Mouse (Mus musculus) testis, adult 2 months (tissue): ENCODE data around the gene B4gat1. TPM values are rescaled to one million over a fixed set of nuclear protein-coding genes. Genes with fewer than 3 reads are reported as not detected.
A peak's percentile ranks its signal among the peaks of the same experiment; 100 is the strongest.

ENCODE experiments used
- H3K27ac ChIP-seq: fragments of 200-500 bp; 2 replicates; pipeline ENCODE4 v1.5.1; 2012; ENCODE audit warnings: low read depth, low read length; ENCODE audit not compliant: control insufficient read depth, insufficient read depth
- H3K27me3 ChIP-seq: fragments of 200-500 bp; 2 replicates; pipeline ENCODE4 v1.6.1; 2012; ENCODE audit warnings: mild to moderate bottlenecking, low read length, moderate library complexity; ENCODE audit not compliant: control insufficient read depth, insufficient read depth
- H3K36me3 ChIP-seq: fragments of 200-500 bp; 2 replicates; pipeline ENCODE4 v1.6.1; 2012; ENCODE audit warnings: mild to moderate bottlenecking, low read length; ENCODE audit not compliant: control insufficient read depth, insufficient read depth
- H3K4me1 ChIP-seq: fragments of 200-500 bp; 2 replicates; pipeline ENCODE4 v1.6.1; 2012; ENCODE audit warnings: low read length; ENCODE audit not compliant: control insufficient read depth, insufficient read depth
- H3K4me3 ChIP-seq: fragments of 200-500 bp; 2 replicates; pipeline ENCODE4 v1.5.1; 2012; ENCODE audit warnings: low read depth, mild to moderate bottlenecking, low read length, moderate library complexity, mixed read lengths; ENCODE audit not compliant: control insufficient read depth
- CTCF ChIP-seq: fragments of 200-500 bp; IDR thresholded peaks from 2 replicates; pipeline ENCODE4 v1.5.1; 2012; ENCODE audit warnings: low read depth, mild to moderate bottlenecking, inconsistent platforms, low read length, moderate library complexity; ENCODE audit not compliant: control insufficient read depth, insufficient read depth, insufficient replicate concordance
- POLR2A ChIP-seq: fragments of 200-500 bp; IDR thresholded peaks from 2 replicates; pipeline ENCODE4 v1.6.1; 2012; ENCODE audit warnings: low read depth, mild to moderate bottlenecking, inconsistent platforms, low read length, moderate library complexity; ENCODE audit not compliant: control insufficient read depth
- polyA plus RNA-seq: library from polyadenylated mRNA; depleted of rRNA; stranded (reverse); fragments of >200 nt; gene quantifications from 2 replicates; pipeline ENCODE4 v1.2.3, GENCODE M21; 2012

Gene B4gat1
- polyA plus RNA-seq, 1 experiment, result 3.7 TPM

DNA sequence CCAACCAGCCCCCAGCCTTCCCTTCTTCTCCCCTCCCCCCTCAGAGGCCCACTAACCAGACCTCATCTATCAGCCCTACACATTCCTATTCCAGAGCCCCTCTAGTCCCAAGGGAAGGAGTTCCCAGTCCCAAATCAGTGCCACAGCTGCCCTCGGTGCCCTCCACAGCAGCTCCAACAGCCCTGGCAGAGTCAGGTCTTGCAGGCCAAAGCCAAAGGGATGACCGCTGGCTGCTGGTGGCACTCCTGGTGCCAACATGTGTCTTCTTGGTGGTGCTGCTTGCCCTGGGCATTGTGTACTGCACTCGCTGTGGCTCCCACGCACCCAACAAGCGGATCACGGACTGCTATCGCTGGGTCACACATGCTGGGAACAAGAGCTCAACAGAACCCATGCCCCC lies 31.4 kb downstream of the B4gat1 start:
- peaks cover 35% of the 10 kb centered on the region for H3K4me1 ChIP-seq
- no peaks in the 10 kb centered on the region for H3K27me3 ChIP-seq
- H3K4me3 ChIP-seq, result peak overlapping the region; percentile 28
- H3K36me3 ChIP-seq, result no peaks in the 10 kb centered on the region
- TF ChIP-seq POLR2A (no peak), CTCF (no peak)
- no peak overlapping the region for H3K27ac ChIP-seq

- Histone ChIP-seq H3K4me1 (peaks cover 35% of the 10 kb centered on the region), H3K27ac (no peak overlapping the region), H3K4me3 (peak overlapping the region; percentile 83), H3K36me3 (no peaks in the 10 kb centered on the region), H3K27me3 (no peaks in the 10 kb centered on the region)
- no peak for TF ChIP-seq POLR2A
- no peak for TF ChIP-seq CTCF
These were observed 32.5 kb downstream of the B4gat1 start for GRCm38 (mm10) chr19:5071077-5071476.

DNA sequence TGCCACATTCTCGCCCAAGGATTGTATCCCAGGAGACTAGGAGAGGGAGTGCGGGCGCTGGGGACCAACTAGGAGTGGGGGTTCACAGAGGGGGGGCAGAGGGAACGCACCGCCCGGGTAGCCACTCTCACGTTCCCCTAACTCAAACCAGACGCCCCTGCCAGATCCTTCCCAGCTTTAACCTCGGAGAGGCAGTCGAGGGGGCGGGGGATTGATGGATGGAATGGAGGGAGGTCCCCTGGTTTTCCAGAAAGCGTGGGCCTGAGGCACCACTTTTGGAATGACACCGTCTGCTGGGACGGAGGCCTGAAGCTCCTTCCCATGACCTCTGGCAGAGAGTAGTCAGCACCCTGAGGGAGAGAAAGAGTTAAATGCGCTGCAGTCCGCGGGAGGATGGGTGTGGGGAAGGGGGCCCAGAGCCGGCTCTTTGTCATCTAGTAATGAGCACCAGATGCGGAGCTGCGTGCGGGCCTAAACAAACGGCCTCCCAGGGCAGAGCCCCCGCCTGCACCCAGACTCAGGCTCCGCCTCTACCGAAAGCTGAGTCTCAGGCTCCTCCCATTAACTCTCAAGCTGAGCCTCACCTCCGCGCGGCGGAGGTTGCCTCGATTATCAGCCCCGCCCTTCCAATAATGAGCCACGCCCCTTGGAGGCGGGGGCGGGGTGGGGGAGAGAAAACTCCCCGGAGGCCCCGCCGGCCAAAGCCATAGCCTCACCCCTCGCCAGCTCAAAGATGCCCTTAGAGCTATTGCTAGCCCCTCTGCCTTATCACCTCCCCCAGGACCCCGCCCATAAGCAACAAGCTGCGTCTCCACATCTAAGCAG lies 33.1 kb downstream of the B4gat1 start:
- Histone ChIP-seq H3K4me1 (peaks cover 35% of the 10 kb centered on the region), H3K36me3 (no peaks in the 10 kb centered on the region), H3K4me3 (peak overlapping the region; percentile 83), H3K27me3 (no peaks in the 10 kb centered on the region), H3K27ac (no peak overlapping the region)
- TF ChIP-seq POLR2A, result peak; percentile 29; the same call in 1 of the 2 replicates
- TF ChIP-seq CTCF, result no peak

DNA sequence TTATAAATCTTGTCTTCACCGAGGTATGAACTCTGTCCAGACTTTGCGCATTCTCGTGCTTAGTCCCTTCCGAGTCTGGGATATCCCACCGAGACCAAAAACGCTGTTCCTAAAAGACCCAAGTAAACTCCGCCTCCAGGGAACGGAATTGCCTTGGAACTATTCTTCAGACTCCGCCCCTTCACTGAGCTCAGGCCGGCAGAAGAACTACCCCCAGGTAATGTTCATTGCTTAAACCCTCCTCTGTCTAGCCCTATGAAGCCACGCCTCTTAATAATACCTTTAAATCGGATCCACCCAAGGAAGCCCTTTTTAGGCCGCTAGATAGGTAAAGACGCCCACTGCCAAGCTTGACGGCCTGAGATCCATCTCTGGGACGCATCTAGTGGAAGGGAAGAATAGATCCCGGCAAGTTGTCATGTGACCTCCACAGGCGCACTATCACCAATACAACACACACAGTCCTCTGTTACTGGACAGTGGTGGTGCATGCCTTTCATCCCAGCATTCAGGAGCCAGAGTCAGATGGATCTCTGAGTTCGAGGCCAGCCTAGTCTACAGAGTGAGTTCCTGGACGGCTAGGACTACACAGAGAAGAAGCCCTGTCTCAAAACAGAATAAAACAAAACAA lies 33.9 kb downstream of the B4gat1 start:
- Histone ChIP-seq H3K36me3 (no peaks in the 10 kb centered on the region), H3K4me1 (peaks cover 29% of the 10 kb centered on the region), H3K27me3 (no peaks in the 10 kb centered on the region), H3K4me3 (peak overlapping the region; percentile 83), H3K27ac (no peak overlapping the region)
- TF ChIP-seq POLR2A, result no peak
- TF ChIP-seq CTCF, result no peak

DNA sequence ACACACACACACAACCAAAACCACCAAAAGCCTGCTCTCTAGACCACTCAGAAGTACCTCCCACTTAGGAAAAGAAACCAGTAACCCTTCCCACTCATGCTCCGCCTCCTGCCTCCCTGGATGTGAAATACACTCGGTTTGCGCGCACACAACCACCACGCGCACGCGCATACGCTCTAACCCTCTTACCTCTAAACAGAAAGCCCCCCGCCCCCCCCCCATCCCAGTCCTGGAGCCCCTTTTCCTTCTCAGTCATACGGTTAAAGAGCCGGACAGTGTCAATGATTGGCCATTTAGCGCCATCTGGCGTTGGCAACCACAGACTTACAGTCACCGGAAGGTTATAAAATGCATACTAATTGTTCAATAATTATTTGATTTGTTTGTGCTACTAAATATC lies 34.4 kb downstream of the B4gat1 start:
- Histone ChIP-seq H3K4me1 (peaks cover 29% of the 10 kb centered on the region), H3K27me3 (no peaks in the 10 kb centered on the region), H3K36me3 (no peaks in the 10 kb centered on the region), H3K27ac (no peak overlapping the region), H3K4me3 (peak overlapping the region; percentile 83)
- no peak for TF ChIP-seq POLR2A
- 0 out of 2 replicates have a peak, but pooled peaks have one; percentile 10 for TF ChIP-seq CTCF

DNA sequence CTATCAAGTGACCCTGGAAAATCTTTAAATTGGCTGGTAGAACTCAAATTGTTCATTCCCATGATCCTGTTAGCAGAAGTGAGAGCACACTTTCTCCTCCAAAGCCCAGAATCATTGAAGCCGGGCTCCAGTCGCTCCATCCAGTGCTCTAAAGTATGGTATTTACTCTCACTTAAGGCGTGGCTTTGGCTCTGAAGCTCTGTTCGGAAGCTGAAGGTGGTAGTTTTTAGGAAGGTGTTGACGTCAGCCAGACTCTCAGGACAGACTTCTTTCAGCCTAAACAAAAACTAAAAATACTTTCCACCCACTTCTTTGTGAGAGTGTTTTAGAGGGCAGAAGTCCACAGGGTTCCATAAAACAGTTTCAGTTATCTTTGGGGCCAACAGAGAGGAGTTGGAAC lies 34.9 kb downstream of the B4gat1 start:
- Histone ChIP-seq H3K36me3 (no peaks in the 10 kb centered on the region), H3K4me1 (peaks cover 24% of the 10 kb centered on the region), H3K4me3 (peak overlapping the region; percentile 14), H3K27ac (no peak overlapping the region), H3K27me3 (no peaks in the 10 kb centered on the region)
- no peak for TF ChIP-seq CTCF
- no peak for TF ChIP-seq POLR2A

DNA sequence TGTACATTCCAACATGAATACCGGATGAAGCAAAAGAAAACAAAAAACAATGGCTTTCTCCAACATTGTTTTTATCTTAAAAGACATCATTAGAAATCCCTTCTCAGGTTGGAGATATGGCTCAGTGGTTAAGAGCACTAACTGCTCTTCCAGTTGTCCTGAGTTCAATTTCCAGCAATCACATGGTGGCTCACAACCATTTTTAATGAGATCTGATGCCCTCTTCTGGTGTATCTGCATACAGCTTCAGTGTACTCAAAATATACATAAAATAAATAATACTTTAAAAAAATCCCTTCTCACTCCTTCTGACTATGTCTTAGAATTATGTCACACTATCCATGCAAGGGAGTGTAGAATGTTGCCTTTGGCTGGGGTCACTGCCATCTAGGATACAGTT lies 40.7 kb downstream of the B4gat1 start:
- H3K27ac ChIP-seq, result no peak overlapping the region
- no peak overlapping the region for H3K4me3 ChIP-seq
- TF ChIP-seq CTCF, result no peak
- TF ChIP-seq POLR2A, result no peak
- no peaks in the 10 kb centered on the region for H3K36me3 ChIP-seq
- no peaks in the 10 kb centered on the region; the same call in 1 of the 2 replicates for H3K27me3 ChIP-seq
- no peaks in the 10 kb centered on the region; the same call in 1 of the 2 replicates for H3K4me1 ChIP-seq

- H3K27ac ChIP-seq, result no peak overlapping the region
- no peak for TF ChIP-seq POLR2A
- TF ChIP-seq CTCF, result no peak
- no peak overlapping the region for H3K4me3 ChIP-seq
- peaks cover 6% of the 10 kb centered on the region for H3K4me1 ChIP-seq
- H3K36me3 ChIP-seq, result no peaks in the 10 kb centered on the region
- H3K27me3 ChIP-seq, result no peaks in the 10 kb centered on the region; the same call in none of the 2 replicates
These were observed 43.4 kb downstream of the B4gat1 start for GRCm38 (mm10) chr19:5082005-5082404.
